Mouse (Mus musculus) frontal cortex, adult (tissue): ENCODE measurements around the gene Cdh24.
"Not testable (repeated sequence)": the region's sequence is repeated elsewhere in the genome, so short reads cannot be mapped to it uniquely, and the experiment has no call there.

Experiments
- ATAC-seq: cut with Nextera tagmentation; 2 replicates; pipeline ENCODE4 v1.9.2; 2017; ENCODE audit warnings: mild to moderate bottlenecking, moderate library complexity, mixed read lengths; ENCODE audit not compliant: low TSS enrichment

Gene Cdh24

DNA sequence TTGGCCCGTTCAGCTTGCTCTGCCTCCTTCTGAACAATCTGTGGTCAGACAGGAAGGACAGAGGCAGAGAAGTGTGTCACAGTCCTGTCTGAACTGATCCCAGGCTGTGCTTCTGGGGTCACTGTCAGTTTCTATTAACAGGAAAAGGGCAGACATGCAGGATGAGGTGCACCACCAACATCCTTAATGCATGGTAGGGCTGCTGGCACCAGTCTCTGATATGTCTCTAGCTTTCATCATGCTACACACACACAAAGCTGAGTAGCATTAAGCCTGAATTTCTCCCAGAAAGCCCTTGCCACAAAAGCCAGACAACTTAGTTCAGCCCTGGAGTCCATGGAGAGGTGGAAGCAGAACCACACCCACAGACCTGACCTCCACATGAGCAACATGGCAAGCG, 1.8 kb upstream of the Cdh24 start:
- ATAC-seq: no peak

DNA sequence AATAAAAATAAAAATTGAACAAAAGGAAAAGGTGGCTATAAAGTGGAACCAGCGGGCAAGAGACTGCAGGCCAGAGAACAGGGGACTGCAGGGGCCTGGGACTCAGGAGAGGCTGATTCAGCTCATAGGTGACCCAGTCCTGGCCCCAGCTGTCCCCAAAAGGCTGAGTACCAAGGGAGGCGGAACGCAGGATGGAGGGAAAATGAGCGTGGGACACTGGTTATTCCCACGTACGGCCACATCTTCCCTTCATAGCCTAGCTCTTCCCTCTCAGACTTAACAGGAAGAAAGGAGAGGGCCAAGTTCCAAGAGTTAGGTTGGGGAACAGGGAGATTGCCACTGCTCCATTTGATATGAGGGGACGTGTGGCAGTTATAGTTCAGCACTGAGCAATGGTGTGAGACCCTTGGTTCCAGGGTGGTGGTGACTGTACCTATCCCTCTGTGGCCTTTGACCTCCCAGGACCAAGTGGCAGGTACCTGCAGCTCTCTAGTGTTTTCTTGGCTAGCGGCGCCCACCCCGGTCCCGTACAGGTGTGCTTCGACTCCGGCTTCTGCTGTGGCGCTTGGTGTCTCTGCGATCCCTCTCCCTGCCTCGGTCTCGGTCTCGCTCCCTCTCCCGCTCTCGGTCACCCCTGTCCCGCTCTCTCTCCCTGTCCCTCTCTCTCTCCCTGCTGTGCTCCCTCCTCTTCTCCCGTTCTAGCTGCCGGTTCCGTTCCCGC, 1.2 kb upstream of the Cdh24 start:
- ATAC-seq: no peak

DNA sequence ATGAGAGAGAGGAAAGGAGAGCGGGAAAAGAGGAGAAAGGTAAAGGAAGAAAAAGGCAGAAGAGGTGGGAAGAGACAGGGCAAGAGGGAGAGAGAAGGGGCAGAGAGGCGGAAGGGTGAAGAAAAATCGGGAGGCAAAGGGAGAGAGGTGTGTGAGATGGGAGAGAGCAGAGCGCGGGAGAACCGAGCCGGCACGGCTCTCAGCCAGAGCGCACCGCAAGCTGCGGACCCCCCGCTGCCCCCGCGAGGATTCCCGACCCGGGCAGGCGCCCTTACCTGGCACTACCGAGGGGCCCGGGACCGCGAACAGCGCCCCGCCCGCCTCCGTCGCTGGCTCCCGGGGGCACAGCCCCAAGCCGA, 239 bp downstream of the Cdh24 start, which contains the start of gene Gm17606:
Gene Gm17606 (plus strand): TSS at position 7 of the 359 bp plus-strand sequence.
- no peak; the same call in 1 of the 2 replicates for ATAC-seq

DNA sequence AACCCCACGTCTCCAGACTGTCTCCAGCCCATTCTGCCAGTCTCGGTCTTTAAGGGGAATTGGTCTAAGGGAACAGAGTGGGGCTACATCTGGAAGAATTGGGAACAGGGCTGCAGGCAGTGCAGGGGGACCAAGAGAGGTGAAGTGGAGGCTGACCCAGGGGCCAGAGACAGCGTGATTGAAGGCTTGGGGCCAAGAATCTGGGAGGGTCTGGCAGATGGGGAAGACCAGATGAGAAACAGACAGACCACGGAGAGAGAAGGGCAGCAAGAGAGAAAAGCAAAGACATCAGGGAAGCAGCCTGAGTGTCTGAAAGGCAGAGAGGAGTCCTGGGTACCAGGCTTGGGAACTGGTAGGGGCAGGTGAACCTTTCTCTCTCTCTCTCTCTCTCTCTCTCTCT, 1.0 kb downstream of the Cdh24 start:
- ATAC-seq: no peak

DNA sequence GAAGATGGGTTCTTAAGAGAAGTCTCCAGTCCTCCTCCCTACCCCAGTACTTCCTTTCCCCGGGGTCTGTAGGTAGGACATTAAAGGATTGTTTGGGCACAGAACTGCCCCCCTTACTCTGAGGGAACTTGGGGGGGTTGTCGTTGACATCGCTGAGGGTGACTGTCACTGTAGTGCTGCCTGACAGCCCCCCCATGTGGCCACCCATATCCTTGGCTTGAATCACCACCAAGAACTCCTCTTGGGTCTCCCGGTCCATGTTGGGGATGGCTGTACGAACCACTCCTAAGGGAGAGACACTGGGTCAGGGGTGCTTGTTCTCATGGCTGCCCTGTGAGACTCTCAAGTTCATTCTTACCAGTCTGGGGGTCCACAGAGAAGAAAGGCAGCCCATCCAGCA, 3.0 kb downstream of the Cdh24 start:
- no peak for ATAC-seq

DNA sequence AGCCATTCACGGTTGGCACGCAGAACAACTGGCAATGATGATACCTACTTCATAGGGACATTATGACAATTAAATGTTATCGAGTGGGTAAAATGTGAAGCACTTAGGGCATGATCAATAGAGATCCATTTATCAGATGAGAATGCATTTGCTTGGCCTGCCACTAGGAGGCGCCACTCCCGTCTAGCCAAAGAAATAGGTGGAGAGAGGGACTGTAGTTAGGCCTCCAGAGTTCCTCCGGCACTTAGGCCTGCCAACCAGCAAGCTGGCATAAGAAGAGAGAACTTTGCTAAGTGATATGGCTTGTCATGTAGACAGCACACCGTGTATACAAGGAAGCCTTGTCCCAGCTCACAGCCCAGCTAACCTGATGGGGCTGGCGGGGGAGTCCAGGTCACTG, 4.2 kb downstream of the Cdh24 start:
- no peak for ATAC-seq

DNA sequence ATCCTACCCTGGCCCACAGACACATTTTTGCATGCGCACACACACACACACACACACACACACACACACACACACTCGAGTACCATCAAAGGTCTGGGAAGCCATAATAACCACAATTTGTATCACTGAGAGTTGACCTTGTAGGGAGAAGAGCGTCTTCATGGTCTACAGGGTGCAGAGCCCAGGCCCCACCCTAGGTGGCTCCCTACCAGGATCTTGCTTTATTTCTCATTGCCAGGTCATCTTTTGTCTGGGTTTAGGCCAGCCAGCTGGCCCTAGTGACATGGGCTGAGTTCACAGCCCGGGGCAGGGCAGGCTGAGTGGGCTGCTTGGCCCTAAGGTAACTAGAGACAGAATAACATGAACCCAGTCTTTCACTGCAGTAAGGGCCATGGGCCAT, 7.0 kb downstream of the Cdh24 start:
- ATAC-seq: no peak

DNA sequence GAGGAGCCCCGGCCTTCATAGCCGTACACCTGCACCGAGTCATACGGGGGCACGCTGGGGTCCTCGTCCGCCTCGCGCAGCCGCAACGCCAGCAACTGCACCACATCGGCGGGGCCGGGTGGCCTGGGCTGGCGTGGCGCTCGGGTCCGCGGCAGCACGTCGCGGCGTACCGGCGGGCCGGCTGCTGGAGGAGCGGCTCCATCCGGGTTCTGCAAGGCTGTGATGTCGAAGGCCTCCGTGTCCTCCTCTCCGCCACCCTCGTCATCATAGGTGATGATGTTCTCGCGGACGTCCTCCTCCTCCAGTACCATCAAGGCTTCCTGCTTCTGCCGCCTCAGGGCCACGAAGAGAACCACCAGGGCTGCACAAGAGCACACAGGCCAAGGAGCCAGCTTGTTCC, 8.9 kb downstream of the Cdh24 start:
- ATAC-seq: no peak

DNA sequence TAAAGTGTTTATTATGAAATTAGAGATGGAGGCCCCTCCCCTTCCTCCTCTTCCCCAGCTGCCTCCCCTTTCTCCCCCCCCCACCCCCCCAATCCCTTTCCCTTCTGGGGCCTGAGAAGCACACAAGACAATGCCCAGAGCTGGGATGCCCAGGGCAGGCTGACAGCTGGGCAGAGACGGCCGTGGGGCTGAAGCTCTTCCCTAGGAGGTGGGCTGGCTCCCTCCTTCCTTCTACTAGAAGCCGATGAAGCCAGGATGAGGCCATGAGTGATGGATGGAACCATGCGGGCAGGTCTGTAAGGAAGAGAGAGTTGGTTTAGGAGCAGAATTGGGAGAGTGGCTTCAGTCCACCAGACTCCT, 9.9 kb downstream of the Cdh24 start:
- no peak for ATAC-seq

DNA sequence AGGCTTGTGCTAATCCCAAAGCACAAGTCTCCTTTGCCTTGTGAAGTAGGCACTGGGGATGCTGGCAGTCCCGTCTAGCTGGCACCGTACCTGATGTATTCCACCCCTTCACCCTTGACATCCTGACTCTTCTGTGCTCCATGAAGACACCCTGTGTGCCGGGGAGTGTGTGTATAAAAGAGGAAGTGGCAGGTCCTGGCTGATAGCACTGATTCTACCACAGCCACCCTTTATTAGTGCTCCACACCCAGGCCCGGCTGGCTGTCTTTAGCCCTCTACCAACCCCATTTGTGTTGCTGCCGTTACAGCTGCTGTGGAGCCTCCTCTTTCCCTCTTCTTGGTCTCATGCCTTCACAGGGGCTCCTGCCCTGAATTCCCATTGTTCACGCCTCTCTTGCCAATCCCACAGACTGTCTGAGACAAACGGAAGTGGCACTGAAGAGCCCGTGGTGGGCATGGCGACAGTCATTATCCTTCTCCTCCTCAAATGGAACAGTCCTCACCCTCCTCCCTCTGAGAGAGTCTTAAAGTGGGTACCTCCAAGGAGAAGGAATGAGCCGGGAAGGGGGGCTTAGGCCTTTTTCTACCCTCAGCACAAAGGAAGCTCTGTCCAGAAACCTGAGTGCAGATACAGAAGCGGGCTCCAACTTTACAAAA, 10.5 kb downstream of the Cdh24 start:
- no peak for ATAC-seq

DNA sequence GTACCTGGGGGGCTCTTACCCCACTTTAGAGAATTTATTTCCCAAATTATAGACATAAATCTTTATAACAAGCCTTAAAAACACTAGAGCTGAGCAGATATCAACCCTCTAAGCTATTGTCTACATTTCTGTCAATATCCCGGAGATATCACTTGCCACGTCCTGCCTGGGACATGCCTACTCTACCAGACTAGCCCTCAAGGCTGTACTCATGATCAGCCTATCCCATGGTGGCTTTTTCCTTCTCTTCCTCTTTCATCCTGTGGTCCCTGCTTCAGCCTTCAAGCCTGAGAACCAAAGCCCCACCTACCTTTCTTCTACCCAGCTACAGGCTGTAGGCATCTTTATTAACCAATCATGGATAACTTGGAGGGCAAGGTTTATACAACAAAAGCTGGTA, 11.4 kb downstream of the Cdh24 start:
- no peak for ATAC-seq

DNA sequence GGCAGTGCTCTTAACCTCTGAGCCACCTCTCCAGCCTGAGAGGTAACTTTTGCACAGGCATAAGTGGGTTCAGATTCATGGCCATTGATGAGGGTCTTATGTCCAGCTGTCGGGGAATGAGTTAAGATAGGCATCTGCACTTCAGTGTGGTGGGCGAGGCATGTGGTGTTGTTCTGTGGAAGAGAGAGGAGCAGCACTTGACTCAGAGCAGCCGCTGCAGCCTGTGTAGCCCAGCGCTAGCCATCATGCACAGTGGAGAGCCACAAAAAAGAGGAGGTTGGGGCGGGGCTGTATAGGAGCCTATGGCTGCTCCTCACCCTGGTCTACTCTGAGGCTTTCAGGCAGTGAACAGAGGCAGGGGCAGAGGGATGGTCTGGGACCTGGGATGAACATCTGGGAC, 13.1 kb downstream of the Cdh24 start:
- ATAC-seq: no peak

DNA sequence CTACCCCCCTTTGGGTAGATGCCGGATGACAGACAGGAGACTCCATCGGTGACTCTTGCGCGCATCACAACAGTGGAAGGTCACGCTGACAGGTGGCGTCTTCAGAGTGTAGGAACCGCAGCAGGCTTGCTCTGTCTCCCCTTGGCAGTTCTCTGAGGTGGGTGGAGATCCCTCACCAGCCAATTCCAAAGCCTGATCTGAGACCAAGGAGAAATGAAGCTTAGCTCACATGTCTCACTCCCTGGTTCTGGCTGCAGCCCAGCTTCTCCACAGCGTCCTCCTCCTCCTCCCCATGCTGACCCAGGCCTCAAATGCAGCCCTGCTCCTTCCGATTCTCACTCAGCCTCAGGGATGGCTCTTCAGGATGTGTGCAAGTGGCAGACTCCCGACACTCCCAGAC, 16.2 kb downstream of the Cdh24 start:
- peak; percentile 80 for ATAC-seq

DNA sequence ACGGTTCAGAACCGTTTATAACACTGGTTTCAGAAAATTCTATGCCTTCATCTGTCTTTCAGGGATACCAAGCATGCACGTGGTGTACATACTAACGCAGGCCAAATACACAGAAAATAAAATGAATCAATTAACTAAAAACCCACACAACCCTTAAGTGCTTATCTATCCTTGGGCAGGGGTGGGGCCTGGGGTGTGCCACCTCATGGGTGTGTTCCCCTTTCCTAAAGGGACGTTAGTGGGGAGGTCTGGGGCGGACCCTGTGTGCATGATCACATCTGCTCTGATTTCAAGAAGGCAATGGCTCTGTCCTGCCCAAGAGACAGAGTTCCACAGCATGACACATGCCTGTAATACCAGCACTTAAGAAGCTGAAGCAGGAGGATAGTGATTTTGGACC, 17.8 kb downstream of the Cdh24 start:
- ATAC-seq: no peak

DNA sequence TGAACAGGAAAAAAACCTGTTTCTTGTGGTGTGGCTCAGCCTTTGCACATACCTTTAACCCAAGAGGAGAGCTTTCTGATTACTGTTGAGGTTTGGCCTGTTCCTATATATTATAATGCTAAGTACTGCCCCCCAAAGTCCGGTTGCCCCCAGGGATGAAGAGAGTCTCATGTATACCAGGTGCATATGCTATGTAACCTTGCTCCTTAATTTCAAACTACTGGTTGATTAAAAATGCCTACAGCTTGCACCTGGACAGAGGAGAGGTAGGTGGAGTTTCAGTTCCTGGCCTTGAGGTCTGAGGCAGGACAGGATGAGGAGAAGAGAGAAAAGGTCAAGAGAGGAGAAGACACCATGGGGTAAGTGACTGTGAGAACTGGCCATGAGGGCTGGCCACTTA, 20.0 kb downstream of the Cdh24 start, which contains the start of gene Psmb11:
Gene Psmb11 (plus strand): TSS at position 301 of the 400 bp plus-strand sequence.
- no peak for ATAC-seq

DNA sequence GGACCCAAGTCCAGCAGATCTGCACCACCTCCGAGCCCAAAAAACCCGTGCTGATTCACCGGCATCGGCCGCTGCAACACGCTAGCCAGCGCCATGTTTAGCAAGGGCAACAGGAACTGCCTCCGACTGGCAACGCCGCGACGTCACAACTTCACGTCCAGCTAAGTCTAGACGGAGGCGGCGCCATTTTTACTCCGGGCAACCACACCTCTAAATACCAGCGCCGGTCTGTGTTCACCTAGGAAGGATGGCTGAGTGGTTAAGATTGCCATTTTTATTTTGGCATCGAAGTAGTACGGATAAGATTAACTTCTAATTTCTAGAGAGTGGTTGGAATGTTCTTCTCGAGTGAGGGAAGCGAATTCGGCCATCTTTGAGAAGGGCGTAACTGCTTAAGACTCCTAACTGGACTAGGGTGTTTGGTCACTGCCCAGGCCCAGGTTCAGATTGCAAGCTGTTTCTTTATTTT, 23.2 kb downstream of the Cdh24 start, which contains the start of gene Psmb5:
Gene Psmb5 (minus strand): TSS at position 126 of the 469 bp plus-strand sequence.
- peak; percentile 91 for ATAC-seq

DNA sequence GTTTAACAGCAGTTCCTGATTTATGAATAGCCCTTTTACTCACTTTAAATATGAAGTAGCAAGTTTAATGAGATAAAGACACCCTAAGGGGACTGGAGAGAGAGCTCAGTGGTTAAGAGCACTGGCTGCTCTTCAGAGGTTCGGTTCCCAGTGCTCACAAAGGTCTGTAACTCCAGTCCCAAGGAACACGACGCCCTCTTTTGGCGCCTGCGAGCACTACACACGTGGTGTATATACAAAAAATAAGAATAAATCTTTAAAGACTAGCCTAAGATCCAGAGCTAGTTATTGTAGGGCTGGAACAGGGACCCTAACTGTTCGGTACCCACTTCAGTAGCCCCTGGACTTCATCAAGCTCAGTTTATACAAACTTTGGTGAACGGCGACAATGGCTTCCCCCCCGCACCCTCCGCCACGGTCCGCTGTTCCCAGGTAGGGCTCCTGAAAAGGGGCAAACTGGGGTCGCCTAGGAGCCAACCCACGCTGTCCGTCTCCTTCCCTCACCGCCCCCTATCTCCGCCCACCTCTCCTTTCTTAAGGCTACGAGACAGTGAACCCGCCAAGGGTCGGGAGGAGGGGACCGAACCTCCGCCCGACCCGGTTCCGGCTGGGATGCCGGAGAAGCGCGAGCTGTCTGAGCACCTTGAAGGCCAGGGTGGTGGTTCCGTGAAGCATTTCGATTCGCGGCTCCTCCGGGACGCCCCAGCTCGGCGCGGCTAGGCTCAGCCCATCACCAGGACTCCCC, 23.8 kb downstream of the Cdh24 start:
- peak; percentile 68 for ATAC-seq

DNA sequence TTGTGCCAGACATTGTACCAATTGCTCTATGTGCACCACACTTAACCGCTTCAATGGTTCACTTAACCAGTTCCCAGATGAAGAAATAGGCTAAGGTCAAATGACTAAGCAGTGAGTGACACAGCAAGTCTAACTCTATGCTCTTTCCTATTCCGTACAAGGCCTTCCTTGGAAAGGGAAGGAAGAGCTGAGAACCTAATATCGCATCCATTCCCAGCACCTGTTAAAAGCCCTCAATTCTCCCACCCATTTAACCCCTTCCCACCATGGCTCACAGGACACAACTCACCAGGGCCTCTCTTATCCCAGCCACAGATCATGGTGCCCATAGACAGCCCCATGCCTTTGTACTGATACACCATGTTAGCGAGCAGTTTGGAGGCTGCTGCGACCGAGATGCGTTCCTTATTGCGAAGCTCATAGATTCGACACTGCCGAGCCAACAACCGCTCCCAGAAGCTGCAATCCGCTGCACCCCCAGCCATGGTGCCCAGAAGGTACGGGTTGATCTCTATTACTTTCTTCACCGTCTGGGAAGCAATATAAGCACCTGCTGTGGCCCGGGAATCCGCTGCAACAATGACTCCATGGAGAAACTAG, 24.8 kb downstream of the Cdh24 start:
- ATAC-seq: no peak

DNA sequence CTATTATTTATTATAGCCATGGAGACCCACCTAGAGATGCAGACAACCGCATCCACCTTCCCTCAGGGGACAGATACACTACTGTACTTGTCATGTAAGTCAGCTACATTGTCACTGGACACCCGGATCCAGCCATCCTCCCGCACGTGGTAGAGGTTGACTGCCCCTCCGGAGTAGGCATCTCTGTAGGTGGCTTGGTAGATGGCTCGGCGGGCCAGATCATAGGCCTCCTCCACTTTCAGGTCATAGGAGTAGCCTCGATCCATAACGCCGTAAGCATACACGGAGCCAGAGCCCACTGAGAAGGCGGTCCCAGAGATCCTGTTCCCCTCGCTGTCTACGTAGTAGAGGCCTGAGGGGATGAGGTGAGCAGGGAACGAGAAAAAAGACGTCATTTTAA, 27.0 kb downstream of the Cdh24 start:
- ATAC-seq: not testable (repeated sequence)

DNA sequence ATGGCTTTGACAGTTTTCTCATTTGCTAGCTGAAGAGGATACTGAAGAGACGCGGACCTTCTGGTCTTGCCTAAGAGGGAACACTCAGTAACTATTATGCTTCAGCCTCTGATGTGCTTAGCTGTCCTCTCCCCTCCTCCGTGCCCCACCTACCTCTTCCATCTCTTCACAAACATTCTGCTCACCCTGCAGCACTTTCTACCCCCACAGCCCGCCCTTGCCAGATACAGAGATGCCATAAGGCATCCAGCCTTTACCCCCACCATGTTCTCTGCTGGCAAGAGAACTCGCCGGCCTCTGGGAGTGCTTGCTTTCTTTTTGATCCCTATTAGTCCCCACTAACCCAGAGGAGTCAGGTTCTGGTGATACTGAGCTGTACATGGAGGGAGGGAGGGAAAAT, 30.5 kb downstream of the Cdh24 start:
- ATAC-seq: peak; percentile 75

DNA sequence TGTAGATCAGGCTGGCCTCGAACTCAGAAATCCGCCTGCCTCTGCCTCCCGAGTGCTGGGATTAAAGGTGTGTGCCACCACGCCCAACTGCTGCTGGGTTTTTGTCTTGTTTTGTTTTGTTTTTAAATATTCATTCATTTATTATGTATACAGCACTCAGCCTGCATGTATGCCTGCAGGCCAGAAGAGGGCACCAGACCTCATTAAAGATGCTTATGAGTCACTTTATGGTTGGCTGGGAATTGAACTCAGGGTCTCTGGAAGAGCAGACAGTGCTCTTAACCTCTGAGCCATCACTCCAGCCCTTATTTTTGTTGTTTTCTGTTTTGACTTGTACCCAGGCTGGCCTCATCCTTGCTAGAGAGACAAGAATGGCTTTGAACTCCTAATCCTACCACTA, 31.2 kb downstream of the Cdh24 start:
- no peak for ATAC-seq

DNA sequence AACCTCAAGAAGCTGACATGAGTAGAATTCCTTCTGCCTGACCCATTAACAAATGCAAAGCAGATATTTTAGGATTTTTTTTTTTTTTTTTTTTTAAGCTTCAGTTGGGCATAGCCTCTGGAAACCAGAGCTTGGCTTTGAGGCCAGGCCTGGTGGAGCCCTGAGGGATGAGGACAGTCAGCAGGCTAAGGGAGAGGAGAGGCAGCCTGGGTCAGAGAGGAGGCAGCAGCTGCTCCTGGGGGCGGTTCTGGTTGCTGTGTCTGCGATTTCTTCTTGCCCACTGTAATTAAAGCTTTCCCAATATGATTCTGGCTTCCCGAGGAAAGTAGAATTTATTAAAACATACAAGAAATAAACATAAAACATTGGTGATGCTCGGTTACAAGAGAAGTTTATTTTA, 31.9 kb downstream of the Cdh24 start:
- no peak for ATAC-seq
